Mouse (Mus musculus): ENCODE results near the gene Fat1.

Fat1 gene

GRCm38 (mm10) chr8:45004021-45004420, 68.8 kb downstream of the Fat1 start:
- no peak for DNase-seq (ENCODE audit: low read depth)

GRCm38 (mm10) chr8:45010685-45011084, 75.4 kb downstream of the Fat1 start:
- no peak for DNase-seq (ENCODE audit: low read depth)

- DNase-seq (ENCODE audit: low read depth), result no peak
Measured at GRCm38 (mm10) chr8:45011774-45012173, 76.5 kb downstream of the Fat1 start.

GRCm38 (mm10) chr8:45013852-45014251, 78.6 kb downstream of the Fat1 start:
- no peak for DNase-seq (ENCODE audit: low read depth)

GRCm38 (mm10) chr8:45014498-45015067, 79.3 kb downstream of the Fat1 start:
- DNase-seq (ENCODE audit: low read depth), result no peak

GRCm38 (mm10) chr8:45015876-45016275, 80.6 kb downstream of the Fat1 start:
- DNase-seq (ENCODE audit: low read depth), result no peak

- DNase-seq (ENCODE audit: low read depth), result no peak
Measured at GRCm38 (mm10) chr8:45019241-45019640, 84.0 kb downstream of the Fat1 start.

- no peak for DNase-seq (ENCODE audit: low read depth)
Measured at GRCm38 (mm10) chr8:45021171-45021570, 85.9 kb downstream of the Fat1 start.

GRCm38 (mm10) chr8:45021911-45022665, 86.8 kb downstream of the Fat1 start:
- no peak for DNase-seq (ENCODE audit: low read depth)

- no peak for DNase-seq (ENCODE audit: low read depth)
Measured at GRCm38 (mm10) chr8:45028081-45028497, 92.8 kb downstream of the Fat1 start.

- no peak for DNase-seq (ENCODE audit: low read depth)
Measured at GRCm38 (mm10) chr8:45038350-45038749, 103.1 kb downstream of the Fat1 start.

GRCm38 (mm10) chr8:45044160-45044559, 108.9 kb downstream of the Fat1 start:
- no peak for DNase-seq (ENCODE audit: low read depth)

GRCm38 (mm10) chr8:45050451-45050850, 115.2 kb downstream of the Fat1 start:
- no peak for DNase-seq (ENCODE audit: low read depth)

- no peak for DNase-seq (ENCODE audit: low read depth)
Measured at GRCm38 (mm10) chr8:45051236-45051635, 116.0 kb downstream of the Fat1 start.

GRCm38 (mm10) chr8:45052205-45052604, 117.0 kb downstream of the Fat1 start:
- peak; percentile 51 for DNase-seq (ENCODE audit: low read depth)

GRCm38 (mm10) chr8:45052618-45053017, 117.4 kb downstream of the Fat1 start:
- DNase-seq (ENCODE audit: low read depth), result no peak

GRCm38 (mm10) chr8:45055500-45055899, 120.3 kb downstream of the Fat1 start:
- DNase-seq (ENCODE audit: low read depth), result no peak

- DNase-seq (ENCODE audit: low read depth), result no peak
Measured at GRCm38 (mm10) chr8:45056810-45057209, 121.6 kb downstream of the Fat1 start.

- no peak for DNase-seq (ENCODE audit: low read depth)
Measured at GRCm38 (mm10) chr8:45060083-45060482, 124.8 kb downstream of the Fat1 start.

GRCm38 (mm10) chr8:45062311-45062710, 127.1 kb downstream of the Fat1 start:
- DNase-seq (ENCODE audit: low read depth), result no peak

GRCm38 (mm10) chr8:45062982-45063924, 128.0 kb downstream of the Fat1 start:
- peak; percentile 84 for DNase-seq (ENCODE audit: low read depth)

- DNase-seq (ENCODE audit: low read depth), result no peak
Measured at GRCm38 (mm10) chr8:45064197-45064869, 129.1 kb downstream of the Fat1 start.

Measured in 416B (cell line).